Mouse (Mus musculus): ENCODE measurements at regions not wholly inside any gene's neighbourhood (a gene's known extent, or its start where the extent isn't known, plus 50 kb on each side); places are given as distances from the start of the nearest gene placed in this dataset.

DNA sequence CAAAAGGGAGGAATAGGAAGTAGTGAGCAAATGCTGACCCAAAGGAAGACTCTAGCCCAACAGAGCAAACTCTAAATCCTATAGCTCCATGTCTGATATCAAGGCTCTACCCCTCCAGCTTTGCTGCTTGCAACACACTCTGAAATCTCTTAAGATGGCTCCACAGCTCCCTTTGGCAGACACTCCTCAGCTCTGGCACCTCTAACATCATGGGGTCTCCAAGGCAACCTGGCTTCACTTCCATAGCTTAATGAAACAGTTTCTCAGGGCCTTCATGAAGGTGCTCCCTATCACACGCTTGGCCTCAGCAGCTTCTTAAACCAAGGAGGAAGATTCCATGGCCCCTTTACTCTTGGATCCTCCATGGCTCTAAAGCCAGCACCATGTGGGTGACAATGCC lies 73.6 kb downstream of the Hes1 start:
- Histone ChIP-seq H3K27me3 (peaks cover 64% of the 10 kb centered on the region), H3K4me2 (no peak overlapping the region), H3K9me3 (replicated peaks) (no peaks in the 10 kb centered on the region), H3K9ac (no peak overlapping the region), H3K27ac (no peak overlapping the region), H3K4me1 (no peaks in the 10 kb centered on the region), H3K4me3 (no peak overlapping the region), H3K36me3 (ENCODE audit: poor library complexity, severe bottlenecking) (no peaks in the 10 kb centered on the region)
- WGBS, result 88% methylated on average over 1 of the region's 1 CpGs
- ATAC-seq, result no peak

DNA sequence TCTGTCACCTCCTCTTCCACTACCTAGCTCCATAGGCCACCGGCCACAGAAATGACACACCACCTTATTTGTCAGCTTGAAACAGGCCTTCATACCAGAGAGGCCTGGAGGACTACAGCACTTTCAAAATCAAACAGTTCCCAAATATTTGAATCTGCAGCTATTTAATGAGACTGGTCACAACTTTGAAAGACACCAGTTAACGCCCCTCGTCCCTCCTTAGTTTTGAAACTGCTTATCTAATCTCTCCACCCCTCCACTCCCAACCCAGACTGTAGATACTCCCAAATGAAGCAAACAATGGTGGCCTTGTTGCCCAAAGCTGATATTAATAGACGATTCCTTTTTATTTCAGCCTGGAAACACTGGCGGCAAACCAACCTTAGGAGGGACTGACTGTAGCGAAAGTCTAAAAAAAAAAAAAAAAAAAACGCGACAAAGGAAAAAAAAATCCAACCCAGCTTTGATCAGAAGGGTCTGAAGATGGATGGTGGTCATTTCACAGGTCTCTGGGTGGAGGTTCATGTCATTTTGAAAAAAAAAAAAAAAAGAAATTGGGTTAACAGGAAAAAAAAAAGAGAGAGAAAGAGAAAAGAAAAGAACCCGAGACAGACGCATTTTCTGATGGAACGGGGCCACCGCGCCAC lies 80.8 kb downstream of the Hes1 start:
- Histone ChIP-seq H3K9ac (no peak overlapping the region), H3K36me3 (ENCODE audit: poor library complexity, severe bottlenecking) (no peaks in the 10 kb centered on the region), H3K27me3 (peaks cover 51% of the 10 kb centered on the region), H3K4me3 (peak overlapping the region; percentile 18; the same call in 1 of the 2 replicates), H3K4me2 (peak overlapping the region; percentile 48), H3K27ac (no peak overlapping the region), H3K4me1 (peaks cover 11% of the 10 kb centered on the region), H3K9me3 (replicated peaks) (no peaks in the 10 kb centered on the region)
- 16% methylated on average over 13 of the region's 13 CpGs for WGBS
- ATAC-seq, result no peak

DNA sequence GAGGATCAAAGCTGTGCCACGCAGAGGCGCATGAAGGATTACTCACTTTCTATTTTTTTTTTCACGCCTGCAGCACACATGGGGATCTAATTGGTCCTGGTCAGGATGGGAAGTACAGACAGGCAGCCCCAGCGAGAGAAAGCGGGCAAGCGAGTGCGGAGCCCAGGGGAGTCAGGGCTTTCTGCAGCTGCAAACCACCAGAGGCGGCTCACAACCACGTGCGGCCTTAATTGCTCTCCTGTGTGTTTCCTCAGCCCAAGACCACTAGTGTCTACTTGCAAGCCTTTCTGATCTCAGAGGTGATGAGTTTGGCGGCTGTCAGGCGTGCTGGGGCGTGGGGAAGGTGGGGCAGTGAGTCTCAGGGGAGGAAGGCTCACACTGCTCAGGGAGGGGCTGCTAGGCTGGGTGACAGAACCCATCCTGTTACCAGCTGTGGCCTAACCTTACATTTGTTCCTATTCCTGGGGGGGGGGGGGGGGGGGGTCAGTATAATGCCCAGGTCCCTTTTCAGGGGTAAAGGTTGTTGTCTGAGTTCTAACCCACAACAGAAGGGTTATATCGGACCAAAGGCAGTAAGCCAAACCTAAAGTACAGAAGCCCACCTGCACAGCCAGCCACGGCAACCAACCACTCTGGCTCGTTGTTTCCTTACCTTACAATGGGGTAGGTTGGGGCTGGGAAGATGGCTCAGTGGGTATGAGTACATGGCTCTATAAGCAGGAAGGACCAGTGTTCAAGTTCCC lies 81.5 kb downstream of the Hes1 start:
- Histone ChIP-seq H3K4me1 (peaks cover 11% of the 10 kb centered on the region), H3K27ac (no peak overlapping the region; the same call in 1 of the 2 replicates), H3K9ac (no peak overlapping the region), H3K27me3 (peaks cover 51% of the 10 kb centered on the region), H3K4me2 (peak overlapping the region; percentile 48), H3K4me3 (peak overlapping the region; percentile 18; the same call in 1 of the 2 replicates), H3K36me3 (ENCODE audit: poor library complexity, severe bottlenecking) (no peaks in the 10 kb centered on the region), H3K9me3 (replicated peaks) (no peaks in the 10 kb centered on the region)
- 11% methylated on average over 16 of the region's 16 CpGs for WGBS
- peak; percentile 81 for ATAC-seq

DNA sequence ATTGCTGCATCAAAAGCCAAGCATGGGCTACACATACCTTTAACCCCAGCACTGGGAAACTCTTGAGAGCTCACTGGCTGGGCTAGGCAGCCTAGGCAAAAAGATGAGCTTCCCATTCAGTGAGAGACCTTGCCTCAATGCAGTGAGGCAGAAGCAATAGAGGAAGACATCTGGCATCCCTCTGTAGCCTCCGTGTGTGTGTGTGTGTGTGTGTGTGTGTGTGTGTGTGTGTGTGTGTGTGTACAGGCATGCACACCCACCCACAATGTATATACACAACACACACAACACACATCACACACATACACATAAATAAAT lies 82.0 kb downstream of the Hes1 start:
- Histone ChIP-seq H3K4me2 (no peak overlapping the region), H3K27me3 (peaks cover 49% of the 10 kb centered on the region), H3K4me3 (no peak overlapping the region), H3K4me1 (peaks cover 11% of the 10 kb centered on the region), H3K27ac (no peak overlapping the region; the same call in 1 of the 2 replicates), H3K9me3 (replicated peaks) (no peaks in the 10 kb centered on the region), H3K9ac (no peak overlapping the region), H3K36me3 (ENCODE audit: poor library complexity, severe bottlenecking) (no peaks in the 10 kb centered on the region)
- peak; percentile 34; the same call in 1 of the 2 replicates for ATAC-seq
- WGBS, result 44% methylated on average over 1 of the region's 1 CpGs

DNA sequence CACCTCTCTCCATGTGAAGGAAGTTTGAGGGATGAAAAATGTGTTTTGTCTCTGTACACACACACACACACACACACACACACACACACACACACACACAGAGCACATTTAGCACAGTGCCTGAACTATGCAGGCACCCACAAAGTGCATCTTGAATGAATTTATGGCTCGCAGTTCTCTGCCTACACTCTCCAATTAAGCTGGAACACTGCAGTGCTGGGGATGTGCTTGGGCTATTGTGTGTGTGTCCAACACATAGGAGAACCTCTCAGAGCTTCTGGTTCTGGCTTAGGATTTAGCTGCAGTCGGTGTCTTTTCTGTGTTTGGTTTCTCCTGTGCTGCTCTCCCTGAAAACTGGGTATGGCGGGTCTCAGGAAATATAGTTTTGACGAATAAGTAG lies 83.1 kb downstream of the Hes1 start:
- no peak for ATAC-seq
- no peak overlapping the region for H3K4me3 ChIP-seq
- H3K4me1 ChIP-seq, result peaks cover 11% of the 10 kb centered on the region
- 88% methylated on average over 4 of the region's 4 CpGs for WGBS
- H3K9me3 ChIP-seq (replicated peaks), result no peaks in the 10 kb centered on the region
- H3K36me3 ChIP-seq (ENCODE audit: poor library complexity, severe bottlenecking), result no peaks in the 10 kb centered on the region
- no peak overlapping the region for H3K4me2 ChIP-seq
- H3K9ac ChIP-seq, result no peak overlapping the region
- H3K27me3 ChIP-seq, result peaks cover 41% of the 10 kb centered on the region
- H3K27ac ChIP-seq, result no peak overlapping the region

DNA sequence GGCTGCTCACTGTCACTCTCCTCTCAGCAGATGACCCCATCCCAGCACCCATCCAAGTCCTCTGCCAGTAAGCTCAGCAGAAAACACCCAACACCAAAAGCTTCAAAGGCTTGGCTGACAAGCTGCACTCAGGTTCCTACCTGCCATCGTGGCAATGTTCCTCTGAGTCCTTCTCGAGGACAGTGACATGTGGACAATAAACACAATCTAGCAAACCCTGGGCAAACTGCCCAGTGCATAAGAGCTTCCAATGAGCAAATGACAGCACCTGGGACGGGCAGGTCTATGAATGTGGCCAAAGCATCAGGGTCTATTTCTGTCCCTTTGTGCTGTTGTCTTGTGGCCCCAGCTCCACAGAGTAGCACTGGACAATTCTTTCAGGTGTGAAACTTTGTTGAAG lies 86.9 kb downstream of the Hes1 start:
- Histone ChIP-seq H3K27ac (no peak overlapping the region), H3K27me3 (peaks cover 11% of the 10 kb centered on the region), H3K9me3 (replicated peaks) (no peaks in the 10 kb centered on the region), H3K4me2 (no peak overlapping the region), H3K9ac (no peak overlapping the region), H3K4me3 (no peak overlapping the region), H3K4me1 (peaks cover 13% of the 10 kb centered on the region), H3K36me3 (ENCODE audit: poor library complexity, severe bottlenecking) (no peaks in the 10 kb centered on the region)
- ATAC-seq, result no peak
- WGBS, result 74% methylated on average over 3 of the region's 3 CpGs

DNA sequence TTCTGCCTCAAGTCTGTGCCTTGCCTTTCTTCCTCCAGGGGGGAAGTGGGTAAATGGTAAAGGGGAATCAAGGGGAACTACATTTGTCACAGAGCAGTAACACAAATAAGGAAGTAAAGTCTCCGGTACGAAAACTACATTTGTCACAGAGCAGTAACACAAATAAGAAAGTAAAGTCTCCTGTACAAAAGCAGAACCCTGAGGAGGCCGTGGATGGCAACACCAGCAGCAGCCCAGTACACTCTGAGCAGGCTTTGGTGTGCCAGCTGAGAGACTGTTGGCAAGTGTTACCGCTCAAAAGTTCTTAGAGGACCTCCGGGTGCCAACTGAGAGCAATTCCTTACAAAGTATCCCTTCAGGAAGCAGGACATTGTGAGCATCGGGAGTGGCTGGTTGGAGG lies 90.9 kb downstream of the Hes1 start:
- H3K27ac ChIP-seq, result 0 out of 2 replicates have a peak overlapping the region, but pooled peaks have one; percentile 40
- H3K4me3 ChIP-seq, result no peak overlapping the region
- no peak overlapping the region for H3K4me2 ChIP-seq
- WGBS, result 34% methylated on average over 6 of the region's 6 CpGs
- H3K9ac ChIP-seq, result no peak overlapping the region
- H3K36me3 ChIP-seq (ENCODE audit: poor library complexity, severe bottlenecking), result no peaks in the 10 kb centered on the region
- H3K4me1 ChIP-seq, result peaks cover 19% of the 10 kb centered on the region
- 0 out of 2 replicates have a peak, but pooled peaks cover 3% of the 10 kb centered on the region for H3K27me3 ChIP-seq
- ATAC-seq, result no peak
- no peaks in the 10 kb centered on the region for H3K9me3 ChIP-seq (replicated peaks)

DNA sequence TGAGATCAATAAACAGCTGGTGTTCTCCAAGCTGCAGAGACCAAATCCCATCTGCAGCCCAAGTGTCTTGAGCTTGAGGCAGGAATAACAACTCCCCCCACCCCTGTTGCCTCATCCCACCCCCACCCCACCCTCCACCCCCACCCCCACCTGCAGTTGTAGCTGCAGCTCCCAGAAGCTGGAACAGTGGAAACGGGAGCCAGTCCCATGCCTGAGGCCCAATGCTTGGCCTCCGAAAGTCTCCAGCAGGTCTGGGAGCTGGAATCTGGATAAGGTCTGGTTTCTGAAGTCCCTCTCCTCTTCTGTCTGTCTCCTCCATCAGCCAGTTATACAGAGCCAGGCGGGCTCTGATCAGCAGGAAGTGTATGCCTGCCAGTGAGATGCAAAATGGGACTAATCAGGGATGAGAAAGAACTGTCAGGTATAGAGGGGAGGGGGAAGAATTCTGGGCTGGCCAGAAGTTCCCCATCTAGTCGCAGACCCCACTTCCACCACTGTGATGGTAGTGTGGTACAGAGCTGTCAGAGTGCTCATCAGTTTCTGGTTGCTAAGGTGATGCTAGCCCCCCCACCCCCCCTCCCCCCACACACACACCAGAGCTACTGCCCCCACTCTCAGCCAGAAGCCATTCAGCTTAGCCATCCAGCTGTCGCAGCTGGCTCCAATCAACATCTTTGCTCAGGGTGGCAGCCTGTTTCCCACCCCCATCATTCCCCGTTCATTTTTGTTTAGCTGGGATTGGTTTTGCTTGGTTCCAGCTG lies 91.5 kb downstream of the Hes1 start:
- peaks cover 19% of the 10 kb centered on the region for H3K4me1 ChIP-seq
- WGBS, result 10% methylated on average over 6 of the region's 6 CpGs
- 0 out of 2 replicates have a peak overlapping the region, but pooled peaks have one; percentile 26 for H3K9ac ChIP-seq
- ATAC-seq, result peak; percentile 90
- H3K4me3 ChIP-seq, result no peak overlapping the region
- peak overlapping the region; percentile 35; the same call in 1 of the 2 replicates for H3K27ac ChIP-seq
- H3K9me3 ChIP-seq (replicated peaks), result no peaks in the 10 kb centered on the region
- 0 out of 2 replicates have a peak, but pooled peaks cover 3% of the 10 kb centered on the region for H3K27me3 ChIP-seq
- H3K36me3 ChIP-seq (ENCODE audit: poor library complexity, severe bottlenecking), result no peaks in the 10 kb centered on the region
- H3K4me2 ChIP-seq, result no peak overlapping the region

DNA sequence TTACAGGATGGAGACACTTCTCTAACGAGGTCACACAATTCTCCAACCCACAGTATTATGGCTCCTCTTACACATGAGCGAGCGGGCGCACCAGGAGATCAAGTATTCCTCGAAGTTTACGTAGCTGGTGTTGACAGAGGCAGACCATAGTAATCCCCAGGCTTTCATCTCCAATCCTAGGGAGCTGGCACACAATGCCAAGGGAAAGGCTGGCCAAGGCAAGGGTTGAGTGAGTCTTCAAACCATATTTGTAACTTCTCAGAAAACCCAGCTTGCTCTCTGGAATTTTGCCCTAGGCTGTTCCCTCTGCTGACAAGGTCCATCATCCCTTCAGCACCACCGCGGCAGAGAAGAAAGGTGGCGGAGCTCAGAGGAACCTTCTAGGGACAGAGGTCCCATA lies 94.0 kb downstream of the Hes1 start:
- Histone ChIP-seq H3K4me2 (no peak overlapping the region), H3K9me3 (replicated peaks) (no peaks in the 10 kb centered on the region), H3K9ac (no peak overlapping the region), H3K27me3 (0 out of 2 replicates have a peak, but pooled peaks cover 3% of the 10 kb centered on the region), H3K27ac (no peak overlapping the region), H3K4me1 (peaks cover 19% of the 10 kb centered on the region), H3K4me3 (no peak overlapping the region), H3K36me3 (ENCODE audit: poor library complexity, severe bottlenecking) (no peaks in the 10 kb centered on the region)
- ATAC-seq, result no peak
- WGBS, result 73% methylated on average over 9 of the region's 9 CpGs

DNA sequence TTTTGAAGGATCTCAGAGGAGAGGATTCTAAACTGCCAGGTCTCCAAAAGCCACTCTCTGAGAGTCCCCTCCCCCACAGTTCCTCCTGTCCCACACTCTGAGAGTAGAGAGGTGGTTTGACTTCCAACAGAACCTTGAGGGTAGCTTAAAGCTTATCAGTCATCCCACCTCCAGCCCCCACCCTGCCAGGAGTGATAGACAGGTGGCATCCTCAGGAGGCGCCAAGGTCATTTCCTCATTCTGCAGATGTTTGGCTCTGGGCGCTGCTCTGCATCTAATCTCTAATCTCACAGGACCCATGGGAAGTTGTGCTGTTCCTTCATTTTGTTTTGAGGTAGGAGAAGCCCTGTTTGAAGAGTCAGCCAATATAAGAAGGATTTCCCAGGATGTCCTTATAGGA lies 96.2 kb downstream of the Hes1 start:
- 79% methylated on average over 2 of the region's 2 CpGs for WGBS
- Histone ChIP-seq H3K9me3 (replicated peaks) (no peaks in the 10 kb centered on the region), H3K4me2 (no peak overlapping the region), H3K9ac (no peak overlapping the region), H3K4me1 (peaks cover 13% of the 10 kb centered on the region), H3K36me3 (ENCODE audit: poor library complexity, severe bottlenecking) (no peaks in the 10 kb centered on the region), H3K4me3 (no peak overlapping the region), H3K27ac (no peak overlapping the region), H3K27me3 (no peaks in the 10 kb centered on the region)
- ATAC-seq, result no peak

DNA sequence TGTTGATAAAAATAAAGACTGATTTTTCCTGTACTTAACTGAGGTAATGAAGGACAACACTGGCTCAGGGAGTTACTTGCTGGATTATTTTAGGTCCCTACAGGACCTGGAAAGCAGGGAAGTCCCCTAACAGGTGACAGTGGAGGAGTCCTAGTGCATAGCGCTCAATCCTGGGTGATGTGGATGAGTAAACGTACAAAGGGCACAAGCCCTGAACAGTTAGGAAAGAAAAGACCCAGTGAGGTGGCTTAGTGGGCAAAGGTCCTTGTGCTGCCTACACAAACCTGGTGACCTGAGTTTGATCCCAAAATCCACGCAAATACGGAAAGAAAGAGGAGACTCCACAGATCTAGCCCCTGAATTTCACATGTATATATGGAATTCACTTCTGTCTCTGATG lies 99.1 kb downstream of the Hes1 start:
- H3K4me1 ChIP-seq, result no peaks in the 10 kb centered on the region
- H3K9me3 ChIP-seq (replicated peaks), result no peaks in the 10 kb centered on the region
- H3K36me3 ChIP-seq (ENCODE audit: poor library complexity, severe bottlenecking), result no peaks in the 10 kb centered on the region
- WGBS, result 84% methylated on average over 4 of the region's 4 CpGs
- H3K4me2 ChIP-seq, result no peak overlapping the region
- no peak overlapping the region for H3K27ac ChIP-seq
- H3K4me3 ChIP-seq, result no peak overlapping the region
- no peaks in the 10 kb centered on the region for H3K27me3 ChIP-seq
- no peak for ATAC-seq
- H3K9ac ChIP-seq, result no peak overlapping the region

DNA sequence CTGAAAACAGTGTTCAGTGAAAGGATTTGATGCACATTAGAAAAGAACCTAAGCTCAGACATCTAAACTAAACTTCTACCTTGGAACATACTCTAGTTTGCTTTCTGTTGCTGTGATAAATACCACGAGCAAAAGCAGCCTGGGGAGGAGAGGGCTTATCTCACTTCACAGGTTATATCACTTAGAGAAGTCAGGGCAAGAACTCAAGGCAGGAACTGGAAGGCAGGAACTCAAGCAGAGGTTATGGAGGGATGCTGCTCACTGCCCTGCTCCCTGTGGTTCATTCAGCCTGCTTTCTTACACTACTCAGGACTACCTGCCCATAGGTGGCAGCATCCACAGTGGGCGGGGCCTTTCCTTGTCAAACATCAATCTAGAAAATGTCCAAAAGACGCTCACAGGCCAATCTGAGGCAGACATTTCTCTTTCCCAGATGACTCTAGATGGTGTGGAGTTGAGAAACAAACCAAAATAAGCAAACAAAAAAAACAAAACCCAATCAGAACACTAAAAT lies 101.5 kb downstream of the Hes1 start:
- Histone ChIP-seq H3K4me1 (no peaks in the 10 kb centered on the region), H3K4me3 (no peak overlapping the region), H3K4me2 (no peak overlapping the region), H3K9ac (no peak overlapping the region), H3K27me3 (no peaks in the 10 kb centered on the region), H3K36me3 (ENCODE audit: poor library complexity, severe bottlenecking) (no peaks in the 10 kb centered on the region), H3K9me3 (replicated peaks) (no peaks in the 10 kb centered on the region), H3K27ac (no peak overlapping the region)
- no peak for ATAC-seq
- 86% methylated on average over 3 of the region's 3 CpGs for WGBS

All from forebrain, embryonic 13.5 days (tissue).